Comparison of ENCODE assay signal across 9 mouse cellular contexts in the genomic region with DNA sequence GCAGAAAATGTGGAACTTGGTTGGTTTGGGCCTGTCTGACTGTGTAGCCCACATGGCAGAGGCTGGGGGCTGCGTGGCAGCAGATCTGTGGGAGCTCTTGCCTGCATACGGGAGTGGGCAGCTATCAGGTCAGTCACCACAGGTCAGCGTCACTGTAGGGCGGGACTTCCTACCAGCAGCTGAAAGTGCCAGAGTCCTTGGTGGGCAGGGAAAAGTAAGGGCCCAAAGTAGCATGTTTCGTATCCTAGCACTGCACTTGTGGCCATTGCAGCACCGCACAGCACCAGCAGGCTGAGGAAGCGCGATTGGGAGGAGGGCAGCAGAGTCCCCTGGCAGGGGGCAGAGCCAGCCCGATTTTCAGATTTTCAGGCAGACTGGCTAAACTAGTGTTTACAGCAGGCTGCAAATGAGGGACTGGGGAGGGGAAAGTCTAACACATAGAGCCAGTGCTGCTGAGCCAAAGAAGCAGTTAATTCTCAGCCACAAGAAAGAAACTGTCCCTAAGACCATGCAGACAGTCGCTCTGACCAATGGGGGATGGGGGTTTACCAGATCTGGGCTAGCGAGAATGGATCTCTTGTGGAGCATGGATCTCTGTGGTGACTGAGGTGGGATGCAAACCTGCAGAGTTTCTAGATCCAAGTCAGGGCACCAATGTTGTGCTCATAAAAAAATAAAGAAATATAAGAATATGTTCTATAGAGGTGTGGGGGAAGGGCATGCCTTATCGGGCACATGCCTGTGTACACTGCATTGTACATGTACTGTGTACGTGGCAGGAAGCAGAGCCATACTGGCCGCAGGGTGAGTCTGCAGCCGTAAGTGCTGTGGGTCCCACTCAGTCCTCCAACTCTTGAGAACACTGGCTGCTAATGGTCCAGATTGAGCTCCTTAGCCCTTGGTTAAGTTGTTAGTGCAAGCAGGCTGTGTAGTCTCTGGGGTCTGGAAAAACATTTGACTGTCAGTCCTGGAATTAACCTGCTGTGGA. TPM values are rescaled to one million over a fixed set of nuclear protein-coding genes. Genes with fewer than 3 reads are reported as not detected.
DNase-seq lines count a peak whose midpoint lies in the region; ATAC-seq and TF ChIP-seq lines count a peak whose summit lies in the region.
"Had no signal": no experiment of that assay in that cellular context is flagged by ENCODE, and none has a peak within 500 bp of the region (broad histone marks: within the 10 kb centered on the region; RNA-seq: fewer than 3 reads in every experiment).

No protein-coding gene starts in this region.

- peak; percentile 84 for DNase-seq in heart, embryonic 10.5 days (ENCODE audit: low spot score)
- no peak for DNase-seq in heart, postnatal 14 days
- DNase-seq in ES-CJ7 (ENCODE audit: low read depth, low spot score), result peak; percentile 27
- DNase-seq in forebrain, postnatal 0 days, result no peak
- peak; percentile 89 for DNase-seq in midbrain, embryonic 11.5 days (ENCODE audit: low spot score, missing footprints)
- DNase-seq in gastrocnemius, postnatal 10 days, result no peak
- no peak for DNase-seq in c-Kit-positive CD71-positive TER-119-positive erythroid progenitor cells, embryonic 14.5 days (ENCODE audit: low spot score)
- no peak for DNase-seq in thymus, postnatal 25 days

- peak; percentile 62 for ATAC-seq in forebrain, postnatal 0 days
- peak; percentile 62 for ATAC-seq in midbrain, embryonic 11.5 days (ENCODE audit: low FRiP score)

- no peak overlapping the region for H3K4me2 ChIP-seq in forebrain, postnatal 0 days (ENCODE audit: low read depth)
- H3K4me2 ChIP-seq in midbrain, embryonic 11.5 days, result peak overlapping the region; percentile 26

- H3K4me3 ChIP-seq in heart, embryonic 10.5 days, result peak overlapping the region; percentile 51
- H3K4me3 ChIP-seq in forebrain, postnatal 0 days (ENCODE audit: low read depth, low read length), result no peak overlapping the region
- no peak overlapping the region for H3K4me3 ChIP-seq in midbrain, embryonic 11.5 days (ENCODE audit: low read depth, low read length)

- 32% methylated on average over 15 of the region's 15 CpGs for WGBS in heart, embryonic 10.5 days
- WGBS in forebrain, postnatal 0 days, result 38% methylated on average over 15 of the region's 15 CpGs
- WGBS in midbrain, embryonic 11.5 days, result 44% methylated on average over 15 of the region's 15 CpGs

- no peak overlapping the region for H3K9ac ChIP-seq in forebrain, postnatal 0 days
- no peak overlapping the region for H3K9ac ChIP-seq in midbrain, embryonic 11.5 days (ENCODE audit: low read length)

- H3K27ac ChIP-seq in heart, embryonic 10.5 days, result peak overlapping the region; percentile 69
- H3K27ac ChIP-seq in forebrain, postnatal 0 days (ENCODE audit: low read depth, low read length), result no peak overlapping the region
- H3K27ac ChIP-seq in midbrain, embryonic 11.5 days (ENCODE audit: low read depth, low read length), result no peak overlapping the region

- peaks cover 8% of the 10 kb centered on the region; the same call in 1 of the 2 replicates for H3K4me1 ChIP-seq in heart, embryonic 10.5 days
- no peaks in the 10 kb centered on the region for H3K4me1 ChIP-seq in forebrain, postnatal 0 days (ENCODE audit: insufficient read depth)
- H3K4me1 ChIP-seq in midbrain, embryonic 11.5 days (ENCODE audit: control insufficient read depth, insufficient read depth, low read length), result no peaks in the 10 kb centered on the region

- intact Hi-C loops in heart, postnatal 14 days (cut with DNase I), result no loop called here

- H3K9me3 ChIP-seq in heart, embryonic 10.5 days, result no peaks in the 10 kb centered on the region
- no peaks in the 10 kb centered on the region for H3K9me3 ChIP-seq in forebrain, postnatal 0 days (ENCODE audit: low read length)
- no peaks in the 10 kb centered on the region for H3K9me3 ChIP-seq in midbrain, embryonic 11.5 days (ENCODE audit: control insufficient read depth, low read length)

- no peaks in the 10 kb centered on the region for H3K27me3 ChIP-seq in heart, embryonic 10.5 days (ENCODE audit: insufficient read depth, poor library complexity, severe bottlenecking)
- no peaks in the 10 kb centered on the region for H3K27me3 ChIP-seq in forebrain, postnatal 0 days (ENCODE audit: insufficient read depth, low read length)
- no peaks in the 10 kb centered on the region for H3K27me3 ChIP-seq in midbrain, embryonic 11.5 days (ENCODE audit: control insufficient read depth, insufficient read depth, low read length)

- peak; percentile 21; the same call in 1 of the 2 replicates for TF ChIP-seq CTCF in forebrain, postnatal 0 days (IDR thresholded peaks at IDR 0.05; ENCODE audit: low read depth)

- H3K36me3 ChIP-seq in heart, embryonic 10.5 days, result no peaks in the 10 kb centered on the region
- no peaks in the 10 kb centered on the region for H3K36me3 ChIP-seq in forebrain, postnatal 0 days (ENCODE audit: insufficient read depth)
- no peaks in the 10 kb centered on the region for H3K36me3 ChIP-seq in midbrain, embryonic 11.5 days (ENCODE audit: control insufficient read depth, insufficient read depth, low read length)

RNA-seq across cellular contexts. Expression of gene Ptgdr, which starts 15.1 kb away (rescaled TPM):
- 0.04 TPM in 1 of 2 replicates, not detected in the other for polyA plus RNA-seq in heart, embryonic 10.5 days (2016; fragmentation: Nextera tagmentation; extraction: Ambion mirVana)
- total RNA-seq in heart, postnatal 14 days (2021), result not detected
- 1.1 and 2.2 TPM in 2 replicates for total RNA-seq in forebrain, postnatal 0 days (2014; rRNA removed)
- 0.67 and 0.69 TPM in 2 replicates for polyA plus RNA-seq in forebrain, postnatal 0 days (2015; fragmentation: Nextera tagmentation; extraction: Ambion mirVana)
- polyA plus RNA-seq in midbrain, embryonic 11.5 days (2014; fragmentation: Nextera tagmentation; extraction: Ambion mirVana), result not detected in 2 replicates
- not detected for total RNA-seq in gastrocnemius, postnatal 10 days (2021)
- total RNA-seq: neutrophil, adult 5-6 weeks had no signal

Comparison
In these comparisons a context has a peak if more than half of its experiments do, and no peak if none do; other contexts are left out.
1. DNase-seq: peak in heart, embryonic 10.5 days (single experiment), ES-CJ7 (single experiment) and midbrain, embryonic 11.5 days (single experiment); none in heart, postnatal 14 days (0 of 2), forebrain, postnatal 0 days (single experiment), gastrocnemius, postnatal 10 days (single experiment), c-Kit-positive CD71-positive TER-119-positive erythroid progenitor cells, embryonic 14.5 days (single experiment) and thymus, postnatal 25 days (single experiment).